In the genomic region with DNA sequence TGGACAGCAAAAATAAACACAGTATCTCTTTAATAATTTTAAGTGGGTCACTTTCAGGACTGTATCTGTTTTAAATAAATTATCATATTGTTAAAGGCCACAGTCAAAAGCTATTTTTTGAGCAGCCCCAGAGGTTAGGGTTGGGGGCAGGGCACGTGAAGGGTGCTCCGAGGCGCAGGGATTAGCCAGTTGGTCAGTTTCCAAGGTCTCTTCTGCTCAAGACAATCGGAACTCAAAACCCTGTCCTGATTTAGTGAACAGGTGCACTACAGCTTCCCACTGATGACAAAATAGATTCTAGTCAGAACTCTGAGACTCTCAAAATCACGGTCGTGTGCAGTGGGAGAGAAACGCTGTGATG, we compare ENCODE assay signal across 26 mouse cellular contexts.
DNase-seq lines count a peak whose midpoint lies in the region; ATAC-seq and TF ChIP-seq lines count a peak whose summit lies in the region.
"Had no signal": no experiment of that assay in that cellular context is flagged by ENCODE, and none has a peak within 500 bp of the region (broad histone marks: within the 10 kb centered on the region; RNA-seq: fewer than 3 reads in every experiment).

No protein-coding gene starts in this region.

- H3K27ac ChIP-seq in hindbrain, postnatal 0 days, result no peak overlapping the region
- no peak overlapping the region for H3K27ac ChIP-seq in hindbrain, embryonic 14.5 days
- H3K27ac ChIP-seq in forebrain, embryonic 12.5 days, result no peak overlapping the region
- no peak overlapping the region for H3K27ac ChIP-seq in midbrain, embryonic 12.5 days (replicated peaks)
- H3K27ac ChIP-seq: embryonic facial prominence, embryonic 12.5 days; heart, embryonic 10.5 days; kidney, postnatal 0 days; limb, embryonic 13.5 days; liver, embryonic 13.5 days; neural tube, embryonic 12.5 days had no signal

- H3K4me3 ChIP-seq in hindbrain, postnatal 0 days (ENCODE audit: low read length), result no peak overlapping the region
- no peak overlapping the region for H3K4me3 ChIP-seq in hindbrain, embryonic 14.5 days (replicated peaks; ENCODE audit: low read length)
- no peak overlapping the region for H3K4me3 ChIP-seq in forebrain, embryonic 12.5 days (replicated peaks)
- no peak overlapping the region for H3K4me3 ChIP-seq in midbrain, embryonic 12.5 days
- H3K4me3 ChIP-seq: embryonic facial prominence, embryonic 12.5 days; erythroblast, embryonic 14.5 days; heart, embryonic 10.5 days; limb, embryonic 13.5 days; liver, embryonic 13.5 days; neural tube, embryonic 12.5 days had no signal

- H3K4me1 ChIP-seq in hindbrain, postnatal 0 days (ENCODE audit: insufficient read depth, low read length), result peaks cover 10% of the 10 kb centered on the region; the same call in 1 of the 2 replicates
- H3K4me1 ChIP-seq in hindbrain, embryonic 14.5 days (replicated peaks; ENCODE audit: control insufficient read depth, insufficient read depth, low read length), result peaks cover 26% of the 10 kb centered on the region
- H3K4me1 ChIP-seq in forebrain, embryonic 12.5 days, result peaks cover 38% of the 10 kb centered on the region
- H3K4me1 ChIP-seq in midbrain, embryonic 12.5 days, result peaks cover 35% of the 10 kb centered on the region
- H3K4me1 ChIP-seq: heart, embryonic 10.5 days; liver, embryonic 13.5 days had no signal

- DNase-seq in cerebellum, postnatal 10 days, result peak; percentile 28 to 34
- DNase-seq in cerebellum, adult 9-11 months, result no peak
- no peak for DNase-seq in hindbrain, postnatal 0 days (ENCODE audit: low spot score)
- DNase-seq in hindbrain, embryonic 14.5 days (ENCODE audit: low spot score), result no peak
- no peak for DNase-seq in testis, postnatal 14 days (ENCODE audit: low spot score)
- no peak for DNase-seq in kidney, adult 8-10 months
- DNase-seq: adrenal gland, postnatal 14 days; cerebellum, adult 8-10 months; gastrocnemius, postnatal 10 days; heart, postnatal 4 days; kidney, adult 18-20 months; layer of hippocampus, postnatal 36 days; liver, embryonic 13.5 days; lung, adult 2 months; lung, postnatal 14 days; thymus, adult 18-20 months; thymus, postnatal 36 days had no signal

- no peaks in the 10 kb centered on the region for H3K9me3 ChIP-seq in hindbrain, postnatal 0 days (ENCODE audit: low read length)
- H3K9me3 ChIP-seq in hindbrain, embryonic 14.5 days (ENCODE audit: control insufficient read depth, low read length), result no peaks in the 10 kb centered on the region
- H3K9me3 ChIP-seq in forebrain, embryonic 12.5 days, result no peaks in the 10 kb centered on the region
- no peaks in the 10 kb centered on the region for H3K9me3 ChIP-seq in midbrain, embryonic 12.5 days
- H3K9me3 ChIP-seq: embryonic facial prominence, embryonic 12.5 days; heart, embryonic 10.5 days; limb, embryonic 13.5 days; liver, embryonic 13.5 days; neural tube, embryonic 12.5 days had no signal

- no peak overlapping the region for H3K9ac ChIP-seq in hindbrain, postnatal 0 days (replicated peaks; ENCODE audit: low read length)
- H3K9ac ChIP-seq in hindbrain, embryonic 14.5 days, result no peak overlapping the region
- no peak overlapping the region for H3K9ac ChIP-seq in forebrain, embryonic 12.5 days
- no peak overlapping the region for H3K9ac ChIP-seq in midbrain, embryonic 12.5 days (replicated peaks)
- H3K9ac ChIP-seq: embryonic facial prominence, embryonic 12.5 days; limb, embryonic 13.5 days; liver, embryonic 13.5 days; neural tube, embryonic 12.5 days had no signal

- peak overlapping the region; percentile 38 for H3K4me2 ChIP-seq in hindbrain, postnatal 0 days (ENCODE audit: low read depth, low read length)
- H3K4me2 ChIP-seq in hindbrain, embryonic 14.5 days (replicated peaks), result no peak overlapping the region
- peak overlapping the region; percentile 44; the same call in 1 of the 2 replicates for H3K4me2 ChIP-seq in forebrain, embryonic 12.5 days
- peak overlapping the region; percentile 13; the same call in 1 of the 2 replicates for H3K4me2 ChIP-seq in midbrain, embryonic 12.5 days (replicated peaks)
- H3K4me2 ChIP-seq: limb, embryonic 13.5 days; liver, embryonic 13.5 days had no signal

- 0 out of 2 replicates have a peak, but pooled peaks have one; percentile 12 for ATAC-seq in hindbrain, postnatal 0 days
- no peak for ATAC-seq in hindbrain, embryonic 14.5 days (ENCODE audit: low FRiP score)
- ATAC-seq in forebrain, embryonic 12.5 days (ENCODE audit: low FRiP score), result peak; percentile 51
- no peak for ATAC-seq in midbrain, embryonic 12.5 days (ENCODE audit: low FRiP score, low read depth)
- ATAC-seq: inflammation-experienced regulatory T-cells, adult 6 months had no signal

- no peak for TF ChIP-seq CTCF in hindbrain, postnatal 0 days (IDR thresholded peaks at IDR 0.05; ENCODE audit: low read depth)

- no peaks in the 10 kb centered on the region for H3K27me3 ChIP-seq in hindbrain, postnatal 0 days (ENCODE audit: insufficient read depth, low read length)
- H3K27me3 ChIP-seq in hindbrain, embryonic 14.5 days (ENCODE audit: control insufficient read depth, insufficient read depth, low read length), result peaks cover 6% of the 10 kb centered on the region; the same call in 1 of the 2 replicates
- peaks cover 70% of the 10 kb centered on the region for H3K27me3 ChIP-seq in forebrain, embryonic 12.5 days
- H3K27me3 ChIP-seq in midbrain, embryonic 12.5 days, result peaks cover 26% of the 10 kb centered on the region
- H3K27me3 ChIP-seq: liver, embryonic 13.5 days had no signal

- WGBS in hindbrain, postnatal 0 days, result 27% methylated on average over 7 of the region's 7 CpGs
- WGBS in hindbrain, embryonic 14.5 days, result 34% methylated on average over 7 of the region's 7 CpGs
- WGBS in forebrain, embryonic 12.5 days, result 17% methylated on average over 7 of the region's 7 CpGs
- WGBS in midbrain, embryonic 12.5 days, result 32% methylated on average over 7 of the region's 7 CpGs

- H3K36me3 ChIP-seq in hindbrain, postnatal 0 days (ENCODE audit: insufficient read depth, low read length), result no peaks in the 10 kb centered on the region
- no peaks in the 10 kb centered on the region for H3K36me3 ChIP-seq in hindbrain, embryonic 14.5 days (replicated peaks; ENCODE audit: control insufficient read depth, insufficient read depth)
- H3K36me3 ChIP-seq in forebrain, embryonic 12.5 days (replicated peaks), result no peaks in the 10 kb centered on the region
- H3K36me3 ChIP-seq in midbrain, embryonic 12.5 days, result no peaks in the 10 kb centered on the region
- H3K36me3 ChIP-seq: embryonic facial prominence, embryonic 12.5 days; heart, embryonic 10.5 days; limb, embryonic 13.5 days; liver, embryonic 13.5 days; neural tube, embryonic 12.5 days had no signal

Comparison
In these comparisons a context has a peak if more than half of its experiments do, and no peak if none do; other contexts are left out.
1. DNase-seq: peak in cerebellum, postnatal 10 days (2 of 2); none in cerebellum, adult 9-11 months (single experiment), hindbrain, postnatal 0 days (single experiment), hindbrain, embryonic 14.5 days (single experiment), testis, postnatal 14 days (single experiment) and kidney, adult 8-10 months (0 of 2).
2. ATAC-seq: peak in hindbrain, postnatal 0 days (single experiment) and forebrain, embryonic 12.5 days (single experiment); none in hindbrain, embryonic 14.5 days (single experiment) and midbrain, embryonic 12.5 days (single experiment).